Mouse (Mus musculus) midbrain, embryonic 13.5 days (tissue): ENCODE data around the gene Ugt1a6a. TPM values are rescaled to one million over a fixed set of nuclear protein-coding genes. Genes with fewer than 3 reads are reported as not detected.
A peak's percentile ranks its signal among the peaks of the same experiment; 100 is the strongest.

Source experiments
- ATAC-seq: fragments of 200-750 bp; cut with Nextera tagmentation; 2 replicates; pipeline ENCODE4 v1.8.0; 2017; ENCODE audit warnings: mild to moderate bottlenecking, moderate TSS enrichment, moderate library complexity
- H3K27ac ChIP-seq: fragments of 300-500 bp; sonication (generic); 2 replicates; pipeline ENCODE4 v1.5.1; 2015; ENCODE audit warnings: inconsistent platforms, mild to moderate bottlenecking, moderate library complexity
- H3K27me3 ChIP-seq: fragments of 300-500 bp; sonication (generic); 2 replicates; pipeline ENCODE4 v1.6.1; 2015; ENCODE audit warnings: mild to moderate bottlenecking, inconsistent platforms
- H3K36me3 ChIP-seq: fragments of 300-500 bp; sonication (generic); 2 replicates; pipeline ENCODE4 v1.6.1; 2015; ENCODE audit warnings: mild to moderate bottlenecking, inconsistent platforms
- H3K4me1 ChIP-seq: fragments of 300-500 bp; sonication (generic); replicated peaks from 2 replicates; pipeline ENCODE4 v1.6.1; 2015; ENCODE audit warnings: inconsistent platforms
- H3K4me2 ChIP-seq: fragments of 300-500 bp; sonication (generic); replicated peaks from 2 replicates; pipeline ENCODE4 v1.6.1; 2015; ENCODE audit warnings: moderate library complexity, mild to moderate bottlenecking, inconsistent platforms
- H3K4me3 ChIP-seq: fragments of 300-500 bp; sonication (generic); replicated peaks from 2 replicates; pipeline ENCODE4 v1.5.1; 2015; ENCODE audit warnings: mild to moderate bottlenecking, inconsistent platforms
- H3K9ac ChIP-seq: fragments of 300-500 bp; sonication (generic); replicated peaks from 2 replicates; pipeline ENCODE4 v1.6.1; 2015; ENCODE audit warnings: mild to moderate bottlenecking, inconsistent platforms
- H3K9me3 ChIP-seq: fragments of 300-500 bp; sonication (generic); 2 replicates; pipeline ENCODE4 v1.6.1; 2016; ENCODE audit warnings: mild to moderate bottlenecking, inconsistent platforms
- WGBS: fragments of 180-500 bp; shearing (Covaris S2); methylation state at CpG from one replicate; pipeline ENCODE4 v1.1.7; 2015; 5-methylcytosine and 5-hydroxymethylcytosine counted together
- polyA plus RNA-seq: library from polyadenylated mRNA; unstranded; fragments of >200 nt; fragmentation: Nextera tagmentation; extraction: Ambion mirVana; gene quantifications from 2 replicates; pipeline ENCODE4 v1.2.1, GENCODE M21; 2015

Gene Ugt1a6a
- polyA plus RNA-seq, 1 experiment from 2014 or later = 0.90 TPM

DNA sequence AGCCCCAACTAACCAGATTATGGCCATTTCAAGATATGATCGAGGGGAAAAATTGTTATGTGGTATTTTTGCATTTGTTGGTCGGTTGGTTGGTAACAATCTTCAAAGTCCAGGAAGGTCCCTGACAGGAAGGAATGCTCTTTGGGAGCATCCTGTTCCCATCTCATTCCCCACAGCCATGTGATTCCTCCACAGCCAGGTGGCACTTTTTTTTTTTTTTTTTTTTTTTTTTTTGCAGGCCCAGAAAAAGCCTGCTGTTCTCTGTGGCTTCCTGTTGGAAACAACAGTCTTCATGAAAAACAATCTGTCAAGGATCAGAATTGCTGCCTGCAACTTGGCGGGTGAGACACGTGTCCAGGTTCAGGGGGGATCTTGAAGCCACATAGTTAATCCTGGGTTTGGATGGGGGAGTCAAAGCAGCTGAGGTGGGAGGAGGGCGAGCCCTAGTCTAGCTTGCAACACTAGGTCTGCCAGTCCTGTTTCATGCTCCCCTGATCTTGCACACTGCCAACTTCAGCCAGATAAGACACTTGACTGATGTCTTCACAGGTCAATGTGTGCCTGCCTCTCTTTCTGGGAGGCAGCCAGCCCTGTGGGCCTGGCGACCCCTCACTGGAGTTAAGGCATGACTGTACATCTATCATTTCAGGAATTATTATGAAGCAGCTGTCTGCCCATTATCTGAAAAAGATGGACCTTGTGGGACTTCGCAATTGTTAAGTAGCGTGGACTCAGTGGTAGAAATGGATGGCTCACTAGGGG lies 124.5 kb downstream of the Ugt1a6a start:
- ATAC-seq = no peak
- peaks cover 51% of the 10 kb centered on the region for H3K36me3 ChIP-seq

DNA sequence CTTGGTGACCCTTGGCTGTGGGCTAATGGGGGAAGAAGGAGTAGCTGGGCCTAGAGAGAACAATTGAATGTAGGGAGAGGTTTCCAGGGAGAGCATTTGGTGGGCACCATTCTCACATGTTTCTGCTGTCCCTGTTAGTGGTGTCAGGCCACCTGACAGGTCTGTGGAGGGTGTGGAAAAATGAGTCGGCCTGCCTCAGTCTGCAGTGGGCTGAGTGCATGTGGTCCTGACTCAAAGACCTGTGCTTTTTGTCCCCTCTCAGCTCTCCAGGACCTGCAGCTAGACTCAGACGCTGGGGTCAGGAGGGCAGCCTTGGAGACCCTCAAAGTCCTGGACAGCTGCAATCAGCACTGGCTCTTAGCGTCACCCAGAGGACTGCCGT lies 125.0 kb downstream of the Ugt1a6a start:
- 78% methylated on average over 4 of the region's 4 CpGs for WGBS
- Histone ChIP-seq H3K4me2 (no peak overlapping the region), H3K4me1 (no peaks in the 10 kb centered on the region), H3K36me3 (peaks cover 56% of the 10 kb centered on the region), H3K9me3 (peaks cover 43% of the 10 kb centered on the region), H3K27ac (no peak overlapping the region), H3K9ac (no peak overlapping the region), H3K4me3 (no peak overlapping the region), H3K27me3 (no peaks in the 10 kb centered on the region)
- peak; percentile 5 for ATAC-seq

More for the DNA sequence above, 124.5 kb downstream of the Ugt1a6a start:
- Histone ChIP-seq H3K4me3 (no peak overlapping the region), H3K4me2 (no peak overlapping the region), H3K27me3 (no peaks in the 10 kb centered on the region), H3K9ac (no peak overlapping the region), H3K4me1 (no peaks in the 10 kb centered on the region), H3K9me3 (peaks cover 49% of the 10 kb centered on the region), H3K27ac (no peak overlapping the region; the same call in 1 of the 2 replicates)
- WGBS = 79% methylated on average over 8 of the region's 8 CpGs

- H3K27ac ChIP-seq = no peak overlapping the region
- H3K4me2 ChIP-seq = no peak overlapping the region
- peaks cover 39% of the 10 kb centered on the region for H3K9me3 ChIP-seq
- H3K27me3 ChIP-seq = no peaks in the 10 kb centered on the region
- H3K9ac ChIP-seq = no peak overlapping the region
- peak; percentile 22 for ATAC-seq
- no peak overlapping the region for H3K4me3 ChIP-seq
- 84% methylated on average over 6 of the region's 6 CpGs for whole genome bisulfite sequencing
- H3K36me3 ChIP-seq = peaks cover 61% of the 10 kb centered on the region
- no peaks in the 10 kb centered on the region for H3K4me1 ChIP-seq
These were observed 125.5 kb downstream of the Ugt1a6a start for GRCm38 (mm10) chr1:88260114-88260513.

DNA sequence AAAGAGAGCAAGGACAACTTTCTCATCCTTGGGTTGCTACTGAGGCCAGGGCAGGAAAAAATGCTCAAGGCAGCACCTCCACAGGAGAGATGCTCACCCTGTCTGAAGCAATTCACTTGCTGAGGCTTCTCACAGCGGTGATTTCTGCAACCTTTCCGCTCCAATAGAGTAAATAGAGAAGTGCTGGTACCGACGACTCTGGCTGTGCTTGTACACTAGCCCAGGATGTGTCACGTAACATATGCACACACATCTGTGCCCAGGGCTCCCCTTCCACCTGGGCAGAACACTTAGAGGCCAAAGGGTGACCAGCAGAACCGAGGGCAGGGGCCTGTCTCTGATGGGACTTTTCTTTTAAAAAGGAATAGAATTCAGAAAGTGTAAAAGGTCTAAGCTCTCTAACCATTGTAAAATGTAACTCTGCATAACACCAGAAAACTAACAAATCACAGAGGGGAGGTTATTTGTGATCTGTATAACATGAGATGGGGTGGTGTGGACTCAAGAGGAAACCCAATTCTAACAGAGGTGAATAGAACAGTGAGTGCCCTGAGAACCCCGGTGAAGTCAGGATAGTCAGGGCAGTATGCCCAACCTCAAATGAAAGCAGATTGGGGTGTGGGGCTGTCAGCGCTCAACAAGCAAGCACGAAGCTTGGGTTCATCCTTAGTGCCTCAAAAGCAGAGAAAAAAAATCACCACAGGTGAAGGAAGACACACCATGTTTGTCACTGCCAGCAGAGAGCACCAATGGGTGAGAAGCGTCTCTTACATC lies 126.2 kb downstream of the Ugt1a6a start:
- no peak overlapping the region for H3K4me2 ChIP-seq
- ATAC-seq = no peak
- H3K27me3 ChIP-seq = no peaks in the 10 kb centered on the region
- 86% methylated on average over 10 of the region's 10 CpGs for WGBS
- no peak overlapping the region for H3K4me3 ChIP-seq
- H3K4me1 ChIP-seq = no peaks in the 10 kb centered on the region
- no peak overlapping the region for H3K27ac ChIP-seq
- H3K36me3 ChIP-seq = peaks cover 68% of the 10 kb centered on the region
- H3K9me3 ChIP-seq = peaks cover 32% of the 10 kb centered on the region
- no peak overlapping the region for H3K9ac ChIP-seq

GRCm38 (mm10) chr1:88261706-88262105 lies 127.1 kb downstream of the Ugt1a6a start:
- no peak overlapping the region for H3K4me3 ChIP-seq
- H3K27ac ChIP-seq = no peak overlapping the region
- H3K9me3 ChIP-seq = peaks cover 23% of the 10 kb centered on the region
- H3K4me1 ChIP-seq = no peaks in the 10 kb centered on the region
- ATAC-seq = no peak
- H3K27me3 ChIP-seq = no peaks in the 10 kb centered on the region
- no peak overlapping the region for H3K9ac ChIP-seq
- no peak overlapping the region for H3K4me2 ChIP-seq
- WGBS = 87% methylated on average over 7 of the region's 7 CpGs
- peaks cover 77% of the 10 kb centered on the region for H3K36me3 ChIP-seq

DNA sequence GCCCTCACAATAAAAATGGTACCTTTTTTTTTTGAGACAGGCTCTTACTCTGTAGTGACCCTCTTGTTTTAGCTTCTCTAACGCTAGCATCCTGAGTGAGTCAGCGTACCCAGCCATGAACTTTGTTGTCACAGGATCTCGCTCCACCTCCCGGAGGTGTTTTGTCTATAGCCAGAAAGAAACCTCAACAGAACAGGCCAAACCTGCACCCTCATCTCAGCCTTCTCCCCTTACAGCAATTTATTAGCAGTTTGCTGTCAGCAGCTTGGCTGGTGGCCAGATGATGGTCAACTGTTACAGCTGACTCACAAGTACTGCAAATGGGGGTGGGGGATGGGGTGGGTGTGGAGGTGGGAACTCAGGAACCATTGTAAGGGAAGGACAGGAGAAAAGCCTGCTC lies 127.6 kb downstream of the Ugt1a6a start:
- H3K4me2 ChIP-seq = no peak overlapping the region
- no peak overlapping the region for H3K4me3 ChIP-seq
- no peak for ATAC-seq
- H3K9ac ChIP-seq = no peak overlapping the region
- no peaks in the 10 kb centered on the region for H3K27me3 ChIP-seq
- peaks cover 83% of the 10 kb centered on the region for H3K36me3 ChIP-seq
- H3K4me1 ChIP-seq = no peaks in the 10 kb centered on the region
- 91% methylated on average over 4 of the region's 4 CpGs for WGBS
- peaks cover 17% of the 10 kb centered on the region for H3K9me3 ChIP-seq
- no peak overlapping the region for H3K27ac ChIP-seq

DNA sequence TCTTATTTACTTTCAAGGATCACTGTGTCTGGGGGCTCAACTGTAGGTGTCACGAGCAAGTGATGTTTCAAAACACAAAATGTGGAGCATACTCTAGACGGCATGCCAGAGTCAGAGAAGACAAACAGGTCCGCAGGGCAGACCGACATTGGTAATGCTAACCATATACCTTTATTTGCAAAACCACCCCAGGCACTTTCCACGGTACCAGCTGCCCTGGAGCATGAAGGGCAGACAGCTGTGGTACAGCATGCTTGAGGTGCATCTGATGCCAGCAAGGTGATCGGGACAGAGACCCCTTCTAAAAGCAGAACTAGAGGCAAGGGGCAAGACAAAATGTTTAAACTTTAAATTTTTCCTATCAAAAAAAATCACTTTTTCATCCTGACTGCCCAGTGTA lies 128.4 kb downstream of the Ugt1a6a start:
- WGBS = 81% methylated on average over 6 of the region's 6 CpGs
- Histone ChIP-seq H3K27me3 (no peaks in the 10 kb centered on the region), H3K4me1 (no peaks in the 10 kb centered on the region), H3K9me3 (peaks cover 10% of the 10 kb centered on the region; the same call in 1 of the 2 replicates), H3K9ac (no peak overlapping the region), H3K4me2 (no peak overlapping the region), H3K36me3 (peaks cover 90% of the 10 kb centered on the region), H3K27ac (no peak overlapping the region), H3K4me3 (no peak overlapping the region)
- ATAC-seq = no peak

GRCm38 (mm10) chr1:88263778-88264177 lies 129.2 kb downstream of the Ugt1a6a start:
- Histone ChIP-seq H3K27me3 (no peaks in the 10 kb centered on the region), H3K4me3 (no peak overlapping the region), H3K9me3 (0 out of 2 replicates have a peak, but pooled peaks cover 5% of the 10 kb centered on the region), H3K4me1 (no peaks in the 10 kb centered on the region), H3K36me3 (peaks cover 98% of the 10 kb centered on the region), H3K27ac (no peak overlapping the region), H3K9ac (no peak overlapping the region), H3K4me2 (no peak overlapping the region)
- no peak for ATAC-seq
- 91% methylated on average over 5 of the region's 5 CpGs for WGBS

DNA sequence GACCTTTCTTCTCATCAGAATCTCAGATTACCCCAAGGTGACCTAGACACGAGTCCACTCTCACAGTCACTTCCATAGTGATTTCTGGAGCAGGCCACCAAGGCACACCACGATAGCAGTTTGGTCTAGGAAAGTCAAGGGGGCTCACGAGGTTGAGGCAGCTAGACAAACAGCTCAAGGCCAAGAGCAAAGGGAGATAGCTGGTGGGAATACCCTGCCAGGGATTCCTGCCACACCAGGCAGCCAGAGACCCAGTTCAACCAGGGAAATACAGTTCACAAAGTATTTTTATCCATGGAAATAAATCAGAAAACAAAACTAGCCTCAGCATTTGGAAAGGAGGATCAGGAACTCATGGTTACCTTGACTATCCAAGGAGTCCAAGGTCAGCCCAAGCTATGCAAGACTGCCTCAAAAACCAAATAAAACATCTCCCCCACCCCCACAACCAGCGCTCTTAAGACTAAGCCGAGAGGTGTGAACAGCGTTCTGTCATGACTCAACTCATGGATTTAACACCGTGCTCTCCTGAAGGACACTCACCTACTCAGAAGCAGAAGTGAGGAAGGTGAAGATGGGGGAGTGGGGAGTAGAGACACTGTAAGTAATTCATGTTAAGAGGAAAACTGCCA lies 129.7 kb downstream of the Ugt1a6a start:
- ATAC-seq = no peak
- WGBS = 90% methylated on average over 7 of the region's 7 CpGs
- Histone ChIP-seq H3K27ac (no peak overlapping the region), H3K36me3 (peaks cover 100% of the 10 kb centered on the region), H3K9ac (no peak overlapping the region), H3K4me1 (no peaks in the 10 kb centered on the region), H3K9me3 (0 out of 2 replicates have a peak, but pooled peaks cover 2% of the 10 kb centered on the region), H3K4me3 (no peak overlapping the region), H3K27me3 (no peaks in the 10 kb centered on the region), H3K4me2 (no peak overlapping the region)

GRCm38 (mm10) chr1:88264869-88265240 lies 130.2 kb downstream of the Ugt1a6a start:
- Histone ChIP-seq H3K4me1 (no peaks in the 10 kb centered on the region), H3K27ac (no peak overlapping the region), H3K36me3 (peaks cover 100% of the 10 kb centered on the region), H3K9me3 (no peaks in the 10 kb centered on the region), H3K4me3 (no peak overlapping the region), H3K4me2 (no peak overlapping the region), H3K9ac (no peak overlapping the region), H3K27me3 (no peaks in the 10 kb centered on the region)
- 78% methylated on average over 4 of the region's 4 CpGs for WGBS
- ATAC-seq = no peak

GRCm38 (mm10) chr1:88266123-88266522 lies 131.5 kb downstream of the Ugt1a6a start:
- no peaks in the 10 kb centered on the region for H3K4me1 ChIP-seq
- ATAC-seq = no peak
- no peak overlapping the region for H3K9ac ChIP-seq
- no peak overlapping the region for H3K4me2 ChIP-seq
- H3K9me3 ChIP-seq = no peaks in the 10 kb centered on the region
- H3K36me3 ChIP-seq = peaks cover 90% of the 10 kb centered on the region
- no peak overlapping the region for H3K4me3 ChIP-seq
- H3K27ac ChIP-seq = no peak overlapping the region
- no peaks in the 10 kb centered on the region for H3K27me3 ChIP-seq
- 89% methylated on average over 13 of the region's 13 CpGs for WGBS

- Histone ChIP-seq H3K9ac (no peak overlapping the region), H3K9me3 (no peaks in the 10 kb centered on the region), H3K4me1 (no peaks in the 10 kb centered on the region), H3K4me3 (no peak overlapping the region), H3K36me3 (peaks cover 87% of the 10 kb centered on the region), H3K4me2 (no peak overlapping the region), H3K27ac (no peak overlapping the region), H3K27me3 (no peaks in the 10 kb centered on the region)
- no peak; the same call in 1 of the 2 replicates for ATAC-seq
- WGBS = 94% methylated on average over 6 of the region's 6 CpGs
These were observed 132.9 kb downstream of the Ugt1a6a start for GRCm38 (mm10) chr1:88267489-88267888.
